Mouse (Mus musculus): ENCODE results near the gene Ano10. TPM values are rescaled to one million over a fixed set of nuclear protein-coding genes. Genes with fewer than 3 reads are reported as not detected.

Gene Ano10
- total RNA-seq, 2 experiments from 2014 or later, result 23.7 to 25.5 TPM

Small RNAs within 50 kb of the gene (microRNA-seq; reads per million reads assigned to microRNA genes)
- 0 reads per million in 2 experiments for gene Mir8106

Other genes starting within 250 kb of the Ano10 start
- 10 to 100 TPM; 77.8 to 78.7 TPM for gene Snrk, start 177.2 kb downstream of the Ano10 start, total RNA-seq (2021)
- gene Abhd5, start 57.2 kb upstream of the Ano10 start, total RNA-seq (2021), result 10 to 100 TPM; 41.4 to 44.1 TPM

All from heart, postnatal 4 days (tissue).